Mouse (Mus musculus) CH12.LX (cell line): ENCODE data around the gene Grm8. TPM values are rescaled to one million over a fixed set of nuclear protein-coding genes. Genes with fewer than 3 reads are reported as not detected.

ENCODE experiments used
- DNase-seq: peaks from one replicate; pipeline ENCODE4 v3.0.0-alpha.2; 2013; ENCODE audit errors: extremely low read depth
- H3K27ac ChIP-seq: 2 replicates; pipeline ENCODE4 v1.5.1; 2012; ENCODE audit warnings: low read depth, mild to moderate bottlenecking, control low read depth, moderate library complexity; ENCODE audit not compliant: insufficient read depth
- H3K27me3 ChIP-seq: replicated peaks from 2 replicates; pipeline ENCODE3; 2012; ENCODE audit warnings: inconsistent platforms
- H3K36me3 ChIP-seq, 2 experiments: replicated peaks in 1 of 2; 2 replicates each; pipeline versions ENCODE3 to v1.6.1; 2012; ENCODE audit warnings: inconsistent platforms in 1 of 2, low read length in 1 of 2, mild to moderate bottlenecking in 1 of 2, mixed read lengths in 1 of 2, moderate library complexity in 1 of 2; ENCODE audit not compliant: control insufficient read depth in 1 of 2, insufficient read depth in 1 of 2
- H3K4me1 ChIP-seq, 2 experiments: 2 replicates each; pipeline ENCODE4 v1.6.1; 2012; ENCODE audit warnings: inconsistent platforms in 1 of 2, moderate library complexity in 1 of 2; ENCODE audit not compliant: insufficient read depth in 2 of 2, control insufficient read depth in 1 of 2
- H3K4me2 ChIP-seq: 2 replicates; pipeline ENCODE4 v1.6.1; 2012; ENCODE audit warnings: low read depth, mild to moderate bottlenecking, control low read depth; ENCODE audit not compliant: poor library complexity, insufficient read depth, severe bottlenecking
- H3K4me3 ChIP-seq, 3 experiments: fragments of 150-350 bp in 1 of 3; sonication (generic) in 1 of 3; replicated peaks in 1 of 3; 2 replicates each; pipeline versions ENCODE3 to v1.5.1; 2011 to 2012; ENCODE audit warnings: low read depth in 2 of 3, low read length in 2 of 3, mild to moderate bottlenecking in 2 of 3, moderate library complexity in 2 of 3, control low read depth in 1 of 3, improper control_type of control experiment in 1 of 3, inconsistent platforms in 1 of 3, mixed read lengths in 1 of 3; ENCODE audit not compliant: poor library complexity in 1 of 3
- H3K79me2 ChIP-seq: replicated peaks from 2 replicates; pipeline ENCODE4 v1.6.1; 2012; ENCODE audit warnings: mild to moderate bottlenecking, moderate library complexity; ENCODE audit not compliant: control insufficient read depth, poor library complexity, insufficient read depth, severe bottlenecking; ENCODE audit errors: extremely low read depth
- H3K9ac ChIP-seq: 2 replicates; pipeline ENCODE4 v1.6.1; 2012; ENCODE audit warnings: low read depth, mild to moderate bottlenecking, control low read depth, moderate library complexity; ENCODE audit not compliant: insufficient read depth
- H3K9me3 ChIP-seq: replicated peaks from 2 replicates; pipeline ENCODE3; 2012; ENCODE audit warnings: low read length, inconsistent platforms, mixed read lengths
- BHLHE40 ChIP-seq: IDR thresholded peaks from 2 replicates; pipeline ENCODE4 v1.6.1; 2011; ENCODE audit warnings: mild to moderate bottlenecking, low read depth, low read length, improper control_type of control experiment
- CHD1 ChIP-seq: IDR thresholded peaks from 2 replicates; pipeline ENCODE4 v1.6.1; 2012; ENCODE audit warnings: low read depth, low read length, improper control_type of control experiment, inconsistent platforms
- CHD2 ChIP-seq: IDR thresholded peaks from 2 replicates; pipeline ENCODE4 v1.6.1; 2011; ENCODE audit warnings: low read length, improper control_type of control experiment
- E2F4 ChIP-seq: IDR thresholded peaks from 2 replicates; pipeline ENCODE4 v1.6.1; 2011; ENCODE audit warnings: low read depth, low read length, improper control_type of control experiment; ENCODE audit not compliant: insufficient replicate concordance
- IRF4 ChIP-seq: IDR thresholded peaks from 2 replicates; pipeline ENCODE4 v1.6.1; 2014; ENCODE audit warnings: low read depth, mild to moderate bottlenecking, inconsistent platforms, low read length, improper control_type of control experiment
- JUN ChIP-seq: IDR thresholded peaks from 2 replicates; pipeline ENCODE4 v1.6.1; 2011; ENCODE audit warnings: low read depth, mild to moderate bottlenecking, low read length, improper control_type of control experiment, moderate library complexity; ENCODE audit not compliant: insufficient read depth
- MAFK ChIP-seq: IDR thresholded peaks from 2 replicates; pipeline ENCODE4 v1.6.1; 2011; ENCODE audit warnings: low read length, improper control_type of control experiment; ENCODE audit not compliant: insufficient replicate concordance
- MAX ChIP-seq: IDR thresholded peaks from 2 replicates; pipeline ENCODE4 v1.6.1; 2011; ENCODE audit warnings: low read length, improper control_type of control experiment
- MYC ChIP-seq: IDR thresholded peaks from 2 replicates; pipeline ENCODE4 v1.6.1; 2011; ENCODE audit warnings: low read depth, mild to moderate bottlenecking, improper control_type of control experiment, low read length
- NELFE ChIP-seq: IDR thresholded peaks from 2 replicates; pipeline ENCODE4 v1.6.1; 2011; ENCODE audit warnings: low read depth, low read length, improper control_type of control experiment
- POLR2AphosphoS2 ChIP-seq: IDR thresholded peaks from 2 replicates; pipeline ENCODE4 v1.6.1; 2011; ENCODE audit warnings: low read depth, low read length, improper control_type of control experiment
- SMC3 ChIP-seq: IDR thresholded peaks from 2 replicates; pipeline ENCODE4 v1.6.1; 2011; ENCODE audit warnings: low read depth, low read length, improper control_type of control experiment
- TBP ChIP-seq: conservative IDR thresholded peaks from 2 replicates; pipeline ENCODE4 v1.6.1; 2011; ENCODE audit warnings: low read depth, low read length, improper control_type of control experiment
- UBTF ChIP-seq: IDR thresholded peaks from 2 replicates; pipeline ENCODE4 v1.6.1; 2012; ENCODE audit warnings: low read depth, mild to moderate bottlenecking, inconsistent platforms, low read length, improper control_type of control experiment, moderate library complexity
- USF1 ChIP-seq: IDR thresholded peaks from 2 replicates; pipeline ENCODE4 v1.6.1; 2014; ENCODE audit warnings: low read depth, mild to moderate bottlenecking, inconsistent platforms, low read length, improper control_type of control experiment
- ZMIZ1 ChIP-seq: IDR thresholded peaks from 2 replicates; pipeline ENCODE4 v1.6.1; 2012; ENCODE audit warnings: low read depth, mild to moderate bottlenecking, inconsistent platforms, low read length, improper control_type of control experiment
- dilution Hi-C: fragments of 300-500 bp; cut with MboI; formaldehyde crosslinking; loops from 2 replicates; pipeline ENCODE4 v1.14.3; 2020; ENCODE audit warnings: low sequenced_read_pairs; ENCODE audit not compliant: extremely low pct_unique_long_range_greater_than_20kb, extremely low pct_ligation_motif_present
- in situ Hi-C: fragments of 300-500 bp; cut with MboI; formaldehyde crosslinking; loops from 3 replicates; pipeline ENCODE4 v1.14.3; 2019; ENCODE audit warnings: low sequenced_read_pairs, low pct_ligation_motif_present, low pct_unique_long_range_greater_than_20kb, mixed read lengths
- polyA plus RNA-seq: library from polyadenylated mRNA; unstranded; fragments of >175 nt; gene quantifications from 2 replicates; pipeline ENCODE4 v1.2.1, GENCODE M21; 2012; ENCODE audit warnings: low read depth; ENCODE audit not compliant: insufficient read length
- total RNA-seq, 2 experiments: library from RNA; depleted of rRNA; stranded (reverse); fragments of 300-350 nt in 1 of 2; fragments of >200 nt in 1 of 2; gene quantifications; 2 replicates each; pipeline ENCODE4 v1.2.3; 2012 to 2014

Grm8 gene
- total and polyA plus RNA-seq, 3 experiments, result 0.08 to 0.72 (median 0.21) TPM

- Histone ChIP-seq H3K27ac (no peak overlapping the region), H3K36me3 (no peaks in the 10 kb centered on the region), H3K9ac (no peak overlapping the region), H3K4me2 (no peak overlapping the region), H3K4me1 (no peaks in the 10 kb centered on the region), H3K4me3 (no peak overlapping the region), H3K9me3 (no peaks in the 10 kb centered on the region), H3K27me3 (no peaks in the 10 kb centered on the region), H3K79me2 (no peaks in the 10 kb centered on the region)
- in situ Hi-C loops (loop anchor here (10.0 to 25.0 kb wide), 2 partner anchors 52 to 320 kb away; no protein-coding TSS in a partner anchor), dilution Hi-C loops (no loop called here)
- no peak for TF ChIP-seq ZMIZ1
- TF ChIP-seq CHD1, result no peak
- no peak for DNase-seq
These were observed 152.4 kb downstream of the Grm8 start for GRCm38 (mm10) chr6:27982598-27982997.

- DNase-seq, result no peak
- in situ Hi-C loops, result loop anchor here (10.0 to 25.0 kb wide), 2 partner anchors 53 to 320 kb away; no protein-coding TSS in a partner anchor
- no peak overlapping the region for H3K4me3 ChIP-seq
- no peaks in the 10 kb centered on the region for H3K27me3 ChIP-seq
- no peaks in the 10 kb centered on the region for H3K36me3 ChIP-seq
- no peaks in the 10 kb centered on the region for H3K79me2 ChIP-seq
- no peaks in the 10 kb centered on the region for H3K4me1 ChIP-seq
- no peak for TF ChIP-seq CHD2
- TF ChIP-seq BHLHE40, result no peak
- no peak for TF ChIP-seq MYC
- TF ChIP-seq E2F4, result no peak
- TF ChIP-seq TBP, result no peak
- no peak for TF ChIP-seq NELFE
- TF ChIP-seq POLR2AphosphoS2, result no peak
- no peak for TF ChIP-seq UBTF
- no peak for TF ChIP-seq MAFK
- TF ChIP-seq IRF4, result no peak
- TF ChIP-seq MAX, result no peak
- no peak for TF ChIP-seq USF1
- no peak for TF ChIP-seq JUN
- no peak for TF ChIP-seq CHD1
- TF ChIP-seq SMC3, result no peak
- dilution Hi-C loops, result no loop called here
- H3K4me2 ChIP-seq, result no peak overlapping the region
- H3K27ac ChIP-seq, result no peak overlapping the region
- H3K9ac ChIP-seq, result no peak overlapping the region
- H3K9me3 ChIP-seq, result no peaks in the 10 kb centered on the region
These were observed 153.0 kb downstream of the Grm8 start for GRCm38 (mm10) chr6:27982021-27982420.
